Mouse (Mus musculus): ENCODE results near the gene Zfp39. TPM values are rescaled to one million over a fixed set of nuclear protein-coding genes. Genes with fewer than 3 reads are reported as not detected.
A peak's percentile ranks its signal among the peaks of the same experiment; 100 is the strongest.

Zfp39 gene
- polyA plus RNA-seq, 1 experiment from 2014 or later: 5.6 TPM

DNA sequence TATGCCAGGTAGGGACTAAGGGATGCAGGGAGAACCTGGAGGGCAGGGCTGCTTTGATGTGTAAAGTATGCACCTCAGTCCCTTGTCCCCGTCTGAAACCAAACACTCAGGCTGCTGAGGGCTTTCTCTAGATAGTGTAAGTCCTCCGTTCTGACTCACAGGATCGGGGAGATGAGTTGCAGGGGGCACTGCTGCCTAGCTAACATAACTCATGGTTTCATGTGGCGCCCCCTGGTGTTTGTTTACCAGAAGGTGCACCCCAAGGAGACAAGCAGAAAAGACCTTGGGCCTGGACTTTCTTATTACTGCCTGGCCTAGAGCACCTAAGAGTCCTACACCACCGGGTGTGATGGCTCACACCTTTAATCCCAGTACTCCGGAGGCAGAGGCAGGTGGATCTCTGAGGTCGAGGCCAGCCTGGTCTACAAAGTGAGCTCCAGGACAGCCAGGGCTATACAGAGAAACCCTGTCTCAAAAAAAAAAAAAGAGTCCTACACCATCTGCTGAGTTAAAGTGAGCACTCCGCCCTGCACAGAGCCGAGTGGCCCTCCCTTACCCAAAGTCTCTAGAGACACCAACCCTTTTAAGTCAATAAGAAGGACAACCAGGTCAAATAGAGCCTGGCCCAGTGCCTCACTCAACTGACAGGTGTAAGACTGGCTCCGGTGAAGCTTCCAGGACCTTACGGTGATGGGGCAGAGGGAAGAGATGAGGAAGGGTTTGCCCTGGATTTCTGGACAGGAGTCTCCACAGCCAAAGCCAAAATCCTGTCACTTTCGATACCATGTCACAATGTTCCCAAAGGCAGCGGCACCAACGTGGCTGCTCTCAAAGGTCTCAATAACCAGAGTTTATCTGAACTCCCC is 13.1 kb upstream of the Zfp39 start:
- ATAC-seq (ENCODE audit: low FRiP score): no peak
- no peaks in the 10 kb centered on the region for H3K9me3 ChIP-seq
- no peaks in the 10 kb centered on the region for H3K36me3 ChIP-seq (replicated peaks)
- no peak overlapping the region for H3K4me3 ChIP-seq (replicated peaks)
- H3K27me3 ChIP-seq: 0 out of 2 replicates have a peak, but pooled peaks cover 5% of the 10 kb centered on the region
- WGBS: 55% methylated on average over 14 of the region's 14 CpGs
- H3K4me2 ChIP-seq: no peak overlapping the region
- H3K9ac ChIP-seq: no peak overlapping the region
- no peak overlapping the region for H3K27ac ChIP-seq
- H3K4me1 ChIP-seq: no peaks in the 10 kb centered on the region

- no peak for ATAC-seq (ENCODE audit: low FRiP score)
- Histone ChIP-seq H3K27ac (no peak overlapping the region), H3K4me3 (replicated peaks) (peak overlapping the region; percentile 28), H3K4me1 (no peaks in the 10 kb centered on the region), H3K27me3 (0 out of 2 replicates have a peak, but pooled peaks cover 5% of the 10 kb centered on the region), H3K9ac (peak overlapping the region; percentile 47), H3K36me3 (replicated peaks) (no peaks in the 10 kb centered on the region), H3K9me3 (no peaks in the 10 kb centered on the region), H3K4me2 (peak overlapping the region; percentile 51)
- WGBS: 20% methylated on average over 17 of the region's 17 CpGs
These were observed 10.5 kb upstream of the Zfp39 start for GRCm38 (mm10) chr11:58914461-58915028.

GRCm38 (mm10) chr11:58913776-58914175 is 9.8 kb upstream of the Zfp39 start:
- Histone ChIP-seq H3K36me3 (replicated peaks) (no peaks in the 10 kb centered on the region), H3K27ac (no peak overlapping the region), H3K4me2 (no peak overlapping the region), H3K9me3 (no peaks in the 10 kb centered on the region), H3K27me3 (0 out of 2 replicates have a peak, but pooled peaks cover 5% of the 10 kb centered on the region), H3K4me1 (no peaks in the 10 kb centered on the region), H3K4me3 (replicated peaks) (no peak overlapping the region), H3K9ac (no peak overlapping the region)
- 88% methylated on average over 1 of the region's 1 CpGs for WGBS
- ATAC-seq (ENCODE audit: low FRiP score): no peak

DNA sequence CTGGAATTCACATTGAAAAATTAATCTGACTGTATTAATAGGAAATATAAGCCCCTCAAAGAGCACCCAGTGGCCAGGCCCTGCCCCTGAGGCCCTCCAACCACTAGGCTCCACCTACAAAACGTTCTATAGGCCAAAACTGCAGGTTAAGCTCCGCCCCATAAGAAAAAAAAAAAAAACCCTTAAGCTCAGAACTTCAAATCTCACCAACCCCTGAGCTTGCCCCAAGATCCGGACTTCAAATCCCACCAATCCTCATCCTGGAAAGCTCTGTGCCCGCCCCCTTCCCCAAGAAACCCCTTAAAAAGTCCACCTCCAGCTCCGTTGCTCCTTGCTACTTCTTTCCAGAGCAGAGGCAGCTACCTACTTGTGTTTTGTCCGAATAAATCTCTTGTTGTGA is 813 bp upstream of the Zfp39 start:
- Histone ChIP-seq H3K4me2 (no peak overlapping the region), H3K4me3 (replicated peaks) (no peak overlapping the region), H3K9me3 (no peaks in the 10 kb centered on the region), H3K9ac (no peak overlapping the region), H3K4me1 (peaks cover 11% of the 10 kb centered on the region), H3K27ac (no peak overlapping the region), H3K27me3 (no peaks in the 10 kb centered on the region), H3K36me3 (replicated peaks) (peaks cover 15% of the 10 kb centered on the region)
- ATAC-seq (ENCODE audit: low FRiP score): no peak
- 42% methylated on average over 6 of the region's 6 CpGs for WGBS

DNA sequence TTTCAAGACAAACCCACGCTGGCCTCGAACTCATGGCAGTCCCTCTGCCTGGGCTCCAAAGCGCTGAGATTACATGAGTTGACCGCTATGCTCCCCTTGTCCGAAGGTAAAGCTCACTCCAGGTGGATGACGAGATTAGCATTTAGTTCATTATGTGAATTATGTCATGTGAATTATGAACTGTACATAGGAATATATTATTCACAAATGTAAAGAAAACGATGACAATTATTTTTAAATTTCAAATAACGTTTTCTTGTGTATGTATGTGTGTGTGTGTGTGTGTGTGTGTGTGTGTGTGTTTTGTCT is 339 bp upstream of the Zfp39 start:
- ATAC-seq (ENCODE audit: low FRiP score): peak; percentile 60; the same call in 1 of the 2 replicates
- Histone ChIP-seq H3K9ac (0 out of 2 replicates have a peak overlapping the region, but pooled peaks have one; percentile 21), H3K9me3 (no peaks in the 10 kb centered on the region), H3K4me2 (peak overlapping the region; percentile 85), H3K27me3 (no peaks in the 10 kb centered on the region), H3K4me3 (replicated peaks) (peak overlapping the region; percentile 75), H3K4me1 (peaks cover 11% of the 10 kb centered on the region), H3K27ac (no peak overlapping the region), H3K36me3 (replicated peaks) (peaks cover 18% of the 10 kb centered on the region)
- WGBS: 2% methylated on average over 8 of the region's 8 CpGs

- Histone ChIP-seq H3K27me3 (no peaks in the 10 kb centered on the region), H3K36me3 (replicated peaks) (peaks cover 45% of the 10 kb centered on the region), H3K27ac (no peak overlapping the region), H3K9me3 (no peaks in the 10 kb centered on the region), H3K4me2 (no peak overlapping the region), H3K4me3 (replicated peaks) (no peak overlapping the region), H3K9ac (no peak overlapping the region), H3K4me1 (peaks cover 13% of the 10 kb centered on the region)
- no peak for ATAC-seq (ENCODE audit: low FRiP score)
These were observed 2.9 kb downstream of the Zfp39 start for GRCm38 (mm10) chr11:58901080-58901479.

GRCm38 (mm10) chr11:58897485-58897884 is 6.5 kb downstream of the Zfp39 start:
- no peak overlapping the region for H3K4me3 ChIP-seq (replicated peaks)
- WGBS: 83% methylated on average over 6 of the region's 6 CpGs
- H3K27me3 ChIP-seq: no peaks in the 10 kb centered on the region
- H3K4me2 ChIP-seq: no peak overlapping the region
- no peak for ATAC-seq (ENCODE audit: low FRiP score)
- H3K36me3 ChIP-seq (replicated peaks): peaks cover 59% of the 10 kb centered on the region
- 0 out of 2 replicates have a peak, but pooled peaks cover 3% of the 10 kb centered on the region for H3K4me1 ChIP-seq
- no peaks in the 10 kb centered on the region for H3K9me3 ChIP-seq
- no peak overlapping the region for H3K27ac ChIP-seq
- H3K9ac ChIP-seq: no peak overlapping the region

DNA sequence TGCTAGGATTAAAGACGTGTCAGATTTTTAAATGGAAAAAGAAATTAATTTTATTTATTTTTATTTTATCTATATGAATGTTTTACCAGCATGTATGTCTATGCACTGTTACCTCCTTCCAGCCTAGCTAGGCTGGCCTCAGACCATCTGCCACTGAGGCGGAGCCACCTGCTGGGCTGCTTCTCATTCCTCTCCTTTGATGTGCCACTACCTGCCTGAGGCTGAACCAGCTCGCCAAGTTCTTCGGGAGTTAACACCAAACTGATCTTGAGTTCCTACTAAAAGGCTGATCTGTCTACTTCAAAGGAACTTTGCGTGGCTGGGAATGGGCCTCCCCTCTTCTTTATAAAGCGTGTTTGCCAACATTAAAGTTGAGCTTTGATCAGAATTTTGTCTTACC is 9.6 kb downstream of the Zfp39 start:
- Histone ChIP-seq H3K4me1 (0 out of 2 replicates have a peak, but pooled peaks cover 3% of the 10 kb centered on the region), H3K4me2 (no peak overlapping the region), H3K27me3 (no peaks in the 10 kb centered on the region), H3K27ac (no peak overlapping the region), H3K9me3 (no peaks in the 10 kb centered on the region), H3K9ac (no peak overlapping the region), H3K36me3 (replicated peaks) (peaks cover 70% of the 10 kb centered on the region), H3K4me3 (replicated peaks) (no peak overlapping the region)
- ATAC-seq (ENCODE audit: low FRiP score): no peak
- 79% methylated on average over 6 of the region's 6 CpGs for WGBS

DNA sequence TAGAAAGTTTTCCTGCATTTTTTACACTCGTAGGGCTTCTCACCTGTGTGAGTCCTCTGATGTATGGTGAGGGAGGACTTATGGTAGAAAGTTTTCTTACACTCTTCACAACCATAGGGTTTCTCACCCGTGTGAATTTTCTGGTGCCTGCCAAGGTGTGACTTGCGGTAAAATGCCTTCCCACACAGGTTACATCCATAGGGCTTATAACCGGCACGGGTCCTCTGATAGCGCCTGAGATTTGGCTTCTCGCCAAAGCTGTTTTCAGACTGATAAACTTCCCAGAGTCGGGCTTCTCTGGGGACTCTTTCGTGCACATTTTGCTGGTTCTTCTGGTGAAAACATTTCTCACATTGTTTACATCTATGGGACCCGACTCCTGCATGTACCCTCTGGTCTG is 13.5 kb downstream of the Zfp39 start:
- peaks cover 45% of the 10 kb centered on the region for H3K36me3 ChIP-seq (replicated peaks)

DNA sequence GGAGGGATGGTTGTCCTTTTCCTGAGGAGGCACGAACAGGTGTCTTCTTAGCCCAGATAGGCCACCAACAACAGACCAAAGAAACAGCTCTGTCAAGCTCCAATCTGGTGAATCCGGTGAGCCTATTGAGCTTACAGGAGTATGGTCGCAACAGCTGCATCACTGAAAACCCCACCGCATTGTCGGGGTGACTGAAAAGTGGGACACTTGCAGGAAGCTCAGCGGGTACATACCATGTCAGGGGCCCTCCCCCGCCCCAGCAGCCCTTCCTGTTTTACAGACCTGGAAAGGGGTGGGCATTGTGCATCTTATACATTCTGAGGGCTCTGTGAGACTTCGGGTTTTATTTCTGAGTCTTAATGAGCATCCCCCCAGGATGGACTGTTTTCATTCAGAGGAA is 20.3 kb downstream of the Zfp39 start:
- H3K27ac ChIP-seq: no peak overlapping the region
- H3K4me2 ChIP-seq: no peak overlapping the region
- H3K4me1 ChIP-seq: no peaks in the 10 kb centered on the region
- H3K4me3 ChIP-seq (replicated peaks): no peak overlapping the region
- H3K27me3 ChIP-seq: no peaks in the 10 kb centered on the region
- H3K9ac ChIP-seq: no peak overlapping the region
- ATAC-seq (ENCODE audit: low FRiP score): no peak
- H3K36me3 ChIP-seq (replicated peaks): peaks cover 42% of the 10 kb centered on the region
- 87% methylated on average over 8 of the region's 8 CpGs for WGBS
- no peaks in the 10 kb centered on the region for H3K9me3 ChIP-seq

More for the DNA sequence above, 13.5 kb downstream of the Zfp39 start:
- no peak for ATAC-seq (ENCODE audit: low FRiP score)
- no peak overlapping the region for H3K4me2 ChIP-seq
- no peaks in the 10 kb centered on the region for H3K9me3 ChIP-seq
- no peak overlapping the region for H3K27ac ChIP-seq
- no peaks in the 10 kb centered on the region for H3K4me1 ChIP-seq
- H3K4me3 ChIP-seq (replicated peaks): no peak overlapping the region
- H3K9ac ChIP-seq: no peak overlapping the region
- 92% methylated on average over 10 of the region's 10 CpGs for WGBS
- H3K27me3 ChIP-seq: no peaks in the 10 kb centered on the region

DNA sequence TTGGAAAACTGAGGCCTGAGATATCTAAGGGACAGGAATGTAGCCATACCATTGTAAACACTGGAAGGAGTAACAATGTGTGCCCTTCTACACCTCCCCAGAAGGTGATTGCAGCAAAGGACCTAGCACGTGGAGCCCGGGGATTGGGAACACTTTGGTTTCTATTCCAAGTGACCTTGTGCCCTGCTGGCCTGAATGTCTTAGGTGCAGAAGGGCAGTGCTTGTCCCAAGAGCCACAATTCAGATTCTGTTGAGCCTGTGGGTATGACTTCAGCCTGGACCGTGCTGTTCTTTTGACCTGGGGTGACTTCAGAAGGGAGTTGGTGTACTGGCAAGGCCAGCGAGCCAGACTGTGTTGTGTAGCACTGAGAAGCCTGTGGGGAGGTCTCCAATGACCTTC is 33.1 kb downstream of the Zfp39 start:
- Histone ChIP-seq H3K4me1 (peaks cover 13% of the 10 kb centered on the region), H3K27ac (no peak overlapping the region), H3K4me2 (no peak overlapping the region), H3K4me3 (replicated peaks) (no peak overlapping the region), H3K36me3 (replicated peaks) (peaks cover 18% of the 10 kb centered on the region), H3K27me3 (no peaks in the 10 kb centered on the region), H3K9me3 (no peaks in the 10 kb centered on the region), H3K9ac (no peak overlapping the region)
- no peak for ATAC-seq (ENCODE audit: low FRiP score)
- WGBS: 90% methylated on average over 4 of the region's 4 CpGs

GRCm38 (mm10) chr11:58867954-58868330 is 36.1 kb downstream of the Zfp39 start:
- no peaks in the 10 kb centered on the region for H3K27me3 ChIP-seq
- WGBS: 87% methylated on average over 6 of the region's 6 CpGs
- peak overlapping the region; percentile 69 for H3K9ac ChIP-seq
- peak overlapping the region; percentile 86; the same call in 1 of the 2 replicates for H3K27ac ChIP-seq
- peaks cover 13% of the 10 kb centered on the region for H3K4me1 ChIP-seq
- peak overlapping the region; percentile 79 for H3K4me2 ChIP-seq
- H3K9me3 ChIP-seq: no peaks in the 10 kb centered on the region
- ATAC-seq (ENCODE audit: low FRiP score): no peak
- peaks cover 16% of the 10 kb centered on the region for H3K36me3 ChIP-seq (replicated peaks)
- H3K4me3 ChIP-seq (replicated peaks): peak overlapping the region; percentile 75
